Mouse (Mus musculus) embryonic fibroblast, embryonic 13.5 days (primary cell): ENCODE measurements around the gene Pard3.

Experiments
- CTCF ChIP-seq: IDR thresholded peaks from 2 replicates; pipeline ENCODE4 v1.5.1; 2011; ENCODE audit warnings: mild to moderate bottlenecking, control low read depth, low read length, moderate library complexity, borderline replicate concordance; ENCODE audit not compliant: insufficient read depth
- POLR2A ChIP-seq: IDR thresholded peaks from 2 replicates; pipeline ENCODE4 v1.6.1; 2011; ENCODE audit warnings: low read depth, mild to moderate bottlenecking, control low read depth, low read length, moderate library complexity

GRCm38 (mm10) chr8:127555795-127556194 is 492.1 kb downstream of the Pard3 start:
- TF ChIP-seq CTCF (no peak), POLR2A (no peak)
